Mouse (Mus musculus) gastrocnemius, adult 8-10 months (tissue): ENCODE data around the gene Itgb3. TPM values are rescaled to one million over a fixed set of nuclear protein-coding genes. Genes with fewer than 3 reads are reported as not detected.

Source experiments
- DNase-seq, 2 experiments: peaks; one replicate each; pipeline ENCODE4 v3.0.0; 2022; ENCODE audit warnings: low spot score in 2 of 2
- total RNA-seq, 4 experiments: library from RNA; stranded (reverse); gene quantifications; 2 replicates each; pipeline ENCODE4 v1.2.4; 2022

Gene Itgb3
- total RNA-seq, 4 experiments from 2014 or later = 0.36 to 0.70 (median 0.54) TPM

DNA sequence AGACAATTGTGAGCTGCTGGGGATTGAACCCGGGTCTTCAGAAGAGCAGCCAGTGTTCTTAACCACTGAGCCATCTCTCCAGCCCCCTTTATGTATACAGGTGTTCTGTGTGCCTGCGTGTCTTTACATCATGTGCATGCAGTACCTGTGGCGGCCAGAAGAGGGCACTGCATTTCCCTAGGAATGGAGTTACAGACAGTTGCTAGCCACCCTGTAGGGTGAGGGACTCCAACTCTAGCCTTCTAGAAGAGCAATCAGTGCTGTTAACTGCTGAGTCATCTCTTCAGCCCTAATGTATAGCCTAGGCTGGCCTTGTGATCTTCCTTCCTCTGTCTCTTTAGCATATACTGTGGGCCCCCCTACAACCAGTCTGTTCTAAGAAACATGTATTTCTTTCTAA lies 40.8 kb downstream of the Itgb3 start:
- DNase-seq = no peak

DNA sequence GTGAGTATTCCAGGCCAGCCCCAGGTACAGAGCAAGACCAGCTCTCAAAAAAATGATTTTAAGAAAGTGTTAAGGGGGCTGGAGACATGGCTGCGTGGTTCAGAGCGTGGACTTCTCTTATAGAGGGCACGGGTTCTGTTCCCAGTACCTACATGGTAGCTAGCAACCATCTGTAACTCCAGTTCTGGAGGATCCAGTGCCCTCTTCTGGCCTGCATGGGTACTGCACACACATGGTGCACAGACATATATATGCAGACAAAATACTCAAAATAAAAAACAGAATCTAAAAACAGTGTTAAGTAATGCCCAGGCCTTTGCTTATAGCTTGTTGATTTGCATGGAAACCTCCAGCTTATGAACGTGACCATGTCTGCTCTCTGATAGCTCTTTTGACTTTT lies 52.8 kb downstream of the Itgb3 start:
- DNase-seq = no peak

DNA sequence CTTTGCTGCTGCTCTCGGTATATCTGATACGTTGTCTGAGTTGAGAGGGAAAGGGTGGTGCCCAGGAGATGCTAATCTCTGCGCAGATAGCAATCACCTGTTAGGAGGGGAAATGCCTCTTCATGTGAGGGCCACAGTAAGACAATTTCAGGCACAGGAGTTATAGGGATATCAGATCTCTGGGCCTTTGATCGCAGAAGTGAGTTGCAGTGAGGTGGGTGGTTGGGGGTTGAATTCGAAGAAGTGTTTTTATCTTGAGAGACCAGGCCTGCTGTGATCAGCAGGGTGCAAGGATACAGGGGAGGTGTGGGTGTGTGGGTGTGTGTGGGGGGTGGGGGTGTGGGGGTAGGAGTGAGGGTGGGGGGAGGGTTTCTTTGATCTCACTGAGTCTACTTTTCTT lies 53.3 kb downstream of the Itgb3 start:
- no peak for DNase-seq

DNA sequence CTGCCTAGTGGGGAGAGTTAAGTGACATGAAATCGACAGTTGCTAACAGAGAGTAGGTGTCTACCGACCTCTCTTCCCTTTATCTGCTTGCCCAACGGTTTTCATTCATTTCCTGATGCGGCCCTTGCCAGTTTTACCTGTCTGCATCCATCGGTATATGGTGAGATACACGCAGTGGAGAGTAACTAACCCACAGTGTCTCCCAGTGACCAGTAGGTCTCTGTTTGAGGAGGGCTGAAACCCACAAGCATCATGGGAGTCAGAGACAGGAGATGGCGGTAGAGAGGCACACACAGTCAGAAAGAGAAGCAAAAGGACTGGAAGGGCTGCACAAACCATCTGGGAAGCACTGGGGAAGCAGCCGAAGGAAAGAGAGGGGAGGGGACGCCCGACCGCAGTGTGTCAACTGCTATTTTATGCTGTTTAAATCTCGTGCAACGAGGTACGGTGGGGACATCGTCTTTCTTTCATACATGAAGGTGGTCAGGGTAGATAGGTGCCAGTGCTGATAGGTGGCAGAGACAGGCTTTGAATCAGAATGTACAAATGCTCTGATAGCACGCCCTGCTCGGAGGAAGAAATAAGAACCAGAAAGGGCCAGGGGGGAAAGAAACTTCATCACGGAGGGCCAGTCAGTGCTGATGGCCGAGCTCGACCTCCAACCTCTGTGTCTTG lies 53.9 kb downstream of the Itgb3 start:
- no peak for DNase-seq

GRCm38 (mm10) chr11:104662573-104662972 lies 54.8 kb downstream of the Itgb3 start:
- no peak for DNase-seq

DNA sequence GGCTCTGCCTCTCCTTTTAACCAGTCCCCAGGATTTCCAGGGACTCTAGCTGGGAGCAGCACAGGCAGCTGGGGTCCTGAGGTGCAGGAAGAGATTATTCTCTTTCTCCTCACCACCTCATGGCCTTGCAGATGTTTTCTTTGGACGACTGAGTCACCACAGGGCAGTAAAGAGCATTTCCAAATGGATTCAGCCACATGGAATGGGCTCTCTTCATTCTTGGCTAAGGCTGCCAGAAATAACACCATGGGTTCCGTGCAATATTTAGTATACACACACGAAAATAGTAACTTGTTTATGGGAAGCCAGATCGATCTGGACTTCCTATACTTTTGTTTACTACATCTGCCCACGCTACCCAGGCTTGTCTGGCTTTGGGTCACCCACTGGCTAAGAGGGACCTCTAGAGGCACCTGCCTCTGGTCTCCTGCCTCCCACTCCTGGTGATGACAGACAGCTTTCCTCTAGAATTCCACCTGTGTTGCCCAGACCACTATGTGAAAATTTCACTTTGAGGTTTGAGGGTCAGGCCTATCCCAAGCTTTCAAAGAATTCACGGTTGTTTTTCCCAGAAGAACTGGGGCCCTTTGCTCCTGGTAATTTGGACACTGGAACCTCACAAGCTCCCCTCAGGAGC lies 55.6 kb downstream of the Itgb3 start:
- DNase-seq = no peak

GRCm38 (mm10) chr11:104663878-104664261 lies 56.1 kb downstream of the Itgb3 start:
- DNase-seq = no peak

GRCm38 (mm10) chr11:104664441-104664840 lies 56.6 kb downstream of the Itgb3 start:
- no peak for DNase-seq

GRCm38 (mm10) chr11:104667399-104667798 lies 59.6 kb downstream of the Itgb3 start:
- DNase-seq = no peak

DNA sequence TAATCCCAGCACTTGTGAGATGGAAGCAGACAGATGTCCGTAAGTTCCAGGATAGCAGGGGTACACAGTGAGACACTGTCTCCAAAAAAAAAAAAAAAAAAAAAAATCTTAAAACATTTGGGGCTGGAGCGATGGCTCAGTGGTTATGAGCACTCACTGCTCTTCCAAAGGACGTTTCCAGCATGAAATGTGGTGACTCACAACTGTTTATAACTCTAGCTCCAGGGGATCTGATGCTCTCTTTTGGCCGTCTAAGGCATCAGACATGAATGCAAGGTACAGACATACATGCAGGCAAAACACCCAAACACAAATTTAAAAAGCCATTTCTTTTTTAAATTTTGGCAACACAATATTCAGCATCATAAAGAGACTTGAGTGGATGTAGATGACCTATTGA lies 65.6 kb downstream of the Itgb3 start:
- DNase-seq = no peak

- no peak for DNase-seq
Measured at GRCm38 (mm10) chr11:104674768-104675167, 67.0 kb downstream of the Itgb3 start.

- no peak for DNase-seq
Measured at GRCm38 (mm10) chr11:104685548-104685947, 77.7 kb downstream of the Itgb3 start, which contains the start of gene Gm11639. Gm11639 (plus strand) TSS chr11:104685707.

GRCm38 (mm10) chr11:104693235-104693634 lies 85.4 kb downstream of the Itgb3 start:
- DNase-seq = no peak

GRCm38 (mm10) chr11:104704097-104704496 lies 96.3 kb downstream of the Itgb3 start:
- no peak for DNase-seq

DNA sequence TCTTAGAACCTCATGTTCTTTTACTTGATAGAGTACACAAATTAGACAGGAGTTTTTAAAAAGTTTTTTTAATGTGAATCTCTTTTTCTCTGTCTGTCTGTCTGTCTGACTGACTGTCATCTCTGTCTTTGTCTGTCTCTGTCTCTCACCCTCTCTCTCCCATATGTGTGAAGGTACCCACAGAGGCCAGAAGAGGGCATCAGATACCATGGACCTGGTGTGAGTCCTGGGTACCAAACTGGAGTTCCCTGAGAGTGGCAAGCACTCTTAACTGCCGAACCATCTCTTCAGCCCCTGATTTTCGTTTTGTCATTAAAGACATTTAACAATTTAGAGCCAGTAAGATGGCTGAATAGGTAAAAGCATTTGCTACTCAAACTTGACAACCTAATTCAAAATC lies 99.3 kb downstream of the Itgb3 start:
- DNase-seq = no peak

Other genes starting within 250 kb of the Itgb3 start
- gene Kansl1, start 139.1 kb upstream of the Itgb3 start, total RNA-seq = 10 to 100 TPM; 18.5 to 22.2 (median 20.7) TPM
- 10 to 100 TPM; 27.6 to 31.0 (median 29.0) TPM for gene Cdc27, start 57.4 kb upstream of the Itgb3 start, total RNA-seq
- 1 to 10 TPM; 7.5 to 9.2 (median 8.3) TPM for gene Myl4, start 57.3 kb upstream of the Itgb3 start, total RNA-seq
- gene Gm11639, start 77.7 kb downstream of the Itgb3 start, total RNA-seq = under 1 TPM in 1 of 4 experiments, not detected in 3; 0.02 TPM